Mouse (Mus musculus): ENCODE data around the gene Cog5. TPM values are rescaled to one million over a fixed set of nuclear protein-coding genes. Genes with fewer than 3 reads are reported as not detected.
A peak's percentile ranks its signal among the peaks of the same experiment; 100 is the strongest.

Gene Cog5
- polyA plus RNA-seq, 1 experiment from 2014 or later = 34.8 TPM

DNA sequence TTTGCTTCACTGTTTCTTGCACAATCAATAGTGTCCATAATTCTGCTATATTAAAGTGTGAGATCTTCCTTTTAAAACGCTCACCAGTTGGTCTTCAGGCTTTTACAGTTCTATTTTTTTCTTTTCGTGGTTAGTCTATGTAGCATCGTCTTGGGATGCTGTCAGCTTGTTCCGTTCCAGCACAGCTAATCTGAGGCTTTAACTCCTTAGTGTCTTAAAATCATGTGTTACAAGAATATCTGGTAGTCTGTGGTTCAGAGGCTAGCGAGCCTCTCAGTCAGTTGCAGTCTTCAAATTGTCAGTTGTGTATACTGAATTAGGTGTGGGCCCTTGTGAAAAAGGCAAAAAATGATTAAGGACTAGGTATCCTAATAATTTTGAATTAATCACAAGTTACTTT is 57.6 kb downstream of the Cog5 start:
- Histone ChIP-seq H3K4me2 (replicated peaks) (no peak overlapping the region), H3K9ac (no peak overlapping the region), H3K27ac (no peak overlapping the region), H3K4me3 (no peak overlapping the region), H3K27me3 (no peaks in the 10 kb centered on the region), H3K9me3 (no peaks in the 10 kb centered on the region), H3K36me3 (no peaks in the 10 kb centered on the region), H3K4me1 (peaks cover 5% of the 10 kb centered on the region)
- ATAC-seq (ENCODE audit: insufficient number of reproducible peaks, insufficient read depth, low FRiP score, low TSS enrichment) = no peak
- WGBS = 40% methylated on average over 5 of the region's 5 CpGs

DNA sequence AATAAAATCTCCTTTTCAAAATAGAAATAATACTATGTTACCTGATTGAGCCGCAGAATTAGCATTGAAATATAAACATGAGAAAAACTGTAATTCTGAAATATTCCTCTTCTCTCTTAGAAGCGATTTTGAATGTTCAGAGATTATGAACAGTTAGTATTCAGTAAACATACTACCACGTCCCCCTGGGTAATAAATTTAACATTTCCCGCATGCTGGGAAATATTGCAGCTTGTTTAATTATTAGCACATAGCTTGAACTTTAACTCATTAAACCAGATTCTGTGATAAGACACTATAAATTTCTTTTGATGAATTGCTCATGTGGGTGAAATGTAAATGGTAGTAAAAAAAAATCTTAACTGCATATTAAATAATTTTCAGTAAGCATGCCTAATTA is 58.1 kb downstream of the Cog5 start:
- Histone ChIP-seq H3K9ac (no peak overlapping the region), H3K4me2 (replicated peaks) (no peak overlapping the region), H3K9me3 (no peaks in the 10 kb centered on the region), H3K27me3 (no peaks in the 10 kb centered on the region), H3K36me3 (no peaks in the 10 kb centered on the region), H3K4me3 (no peak overlapping the region), H3K4me1 (peaks cover 5% of the 10 kb centered on the region), H3K27ac (no peak overlapping the region)
- no peak for ATAC-seq (ENCODE audit: insufficient number of reproducible peaks, insufficient read depth, low FRiP score, low TSS enrichment)
- 85% methylated on average over 4 of the region's 4 CpGs for WGBS

DNA sequence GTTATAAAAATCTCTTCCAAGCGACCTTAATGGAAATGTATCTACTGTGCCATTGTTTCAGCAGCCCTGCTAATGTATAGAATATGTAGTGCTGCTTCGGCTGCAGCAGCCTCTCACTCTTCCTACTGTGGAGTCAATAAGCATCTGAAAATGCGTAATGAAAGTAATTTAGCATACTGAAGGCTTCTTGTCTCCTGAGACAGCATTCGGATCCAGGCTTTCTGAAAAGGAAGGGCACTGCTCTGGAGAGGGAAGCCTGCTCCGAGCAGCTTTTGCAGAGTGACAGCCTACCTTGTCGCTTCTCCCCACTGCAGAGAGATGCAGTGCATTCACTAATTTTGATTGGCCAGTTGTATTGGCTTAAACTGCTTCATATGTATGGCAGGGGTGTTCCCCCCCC is 58.9 kb downstream of the Cog5 start, which contains the start of gene Gpr22:
TSS of gene Gpr22 (minus strand) at position 348 of the 400 bp plus-strand sequence.
- Histone ChIP-seq H3K9ac (no peak within 1 kb of the TSS), H3K27me3 (no peaks in the 10 kb centered on the region), H3K27ac (no peak within 1 kb of the TSS), H3K4me2 (replicated peaks) (peak within 1 kb of the TSS; percentile 25), H3K9me3 (no peaks in the 10 kb centered on the region), H3K4me1 (peaks cover 5% of the 10 kb centered on the region; the same call in 1 of the 2 replicates), H3K4me3 (0 out of 2 replicates have a peak within 1 kb of the TSS, but pooled peaks have one; percentile 3), H3K36me3 (no peaks in the 10 kb centered on the region)
- 17% methylated on average over 6 of the region's 6 CpGs for WGBS
- ATAC-seq (ENCODE audit: insufficient number of reproducible peaks, insufficient read depth, low FRiP score, low TSS enrichment) = no peak

DNA sequence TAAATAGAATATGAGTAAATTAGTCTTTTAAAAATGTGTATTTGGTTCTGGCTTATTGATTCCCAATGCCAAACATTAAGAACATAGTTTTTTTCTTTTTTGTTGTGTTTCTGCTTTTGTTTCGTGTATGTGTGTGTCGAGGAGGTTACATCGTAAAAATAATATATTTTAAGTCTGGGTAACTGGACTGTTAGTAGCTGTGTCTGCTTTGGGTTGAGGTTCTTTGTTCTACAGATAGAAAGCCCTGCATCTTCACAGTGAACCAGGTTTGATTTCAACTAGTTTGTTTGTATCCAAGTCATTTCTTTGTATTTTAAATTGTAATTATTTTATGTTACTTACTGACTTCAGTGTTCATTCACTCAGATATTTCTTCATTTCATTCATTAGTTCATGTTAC is 59.4 kb downstream of the Cog5 start:
- Histone ChIP-seq H3K9me3 (no peaks in the 10 kb centered on the region), H3K9ac (no peak overlapping the region), H3K27ac (no peak overlapping the region), H3K4me3 (no peak overlapping the region), H3K27me3 (no peaks in the 10 kb centered on the region), H3K36me3 (no peaks in the 10 kb centered on the region), H3K4me1 (peaks cover 5% of the 10 kb centered on the region; the same call in 1 of the 2 replicates), H3K4me2 (replicated peaks) (peak overlapping the region; percentile 25; the same call in 1 of the 2 replicates)
- 90% methylated on average over 3 of the region's 3 CpGs for WGBS
- ATAC-seq (ENCODE audit: insufficient number of reproducible peaks, insufficient read depth, low FRiP score, low TSS enrichment) = no peak

DNA sequence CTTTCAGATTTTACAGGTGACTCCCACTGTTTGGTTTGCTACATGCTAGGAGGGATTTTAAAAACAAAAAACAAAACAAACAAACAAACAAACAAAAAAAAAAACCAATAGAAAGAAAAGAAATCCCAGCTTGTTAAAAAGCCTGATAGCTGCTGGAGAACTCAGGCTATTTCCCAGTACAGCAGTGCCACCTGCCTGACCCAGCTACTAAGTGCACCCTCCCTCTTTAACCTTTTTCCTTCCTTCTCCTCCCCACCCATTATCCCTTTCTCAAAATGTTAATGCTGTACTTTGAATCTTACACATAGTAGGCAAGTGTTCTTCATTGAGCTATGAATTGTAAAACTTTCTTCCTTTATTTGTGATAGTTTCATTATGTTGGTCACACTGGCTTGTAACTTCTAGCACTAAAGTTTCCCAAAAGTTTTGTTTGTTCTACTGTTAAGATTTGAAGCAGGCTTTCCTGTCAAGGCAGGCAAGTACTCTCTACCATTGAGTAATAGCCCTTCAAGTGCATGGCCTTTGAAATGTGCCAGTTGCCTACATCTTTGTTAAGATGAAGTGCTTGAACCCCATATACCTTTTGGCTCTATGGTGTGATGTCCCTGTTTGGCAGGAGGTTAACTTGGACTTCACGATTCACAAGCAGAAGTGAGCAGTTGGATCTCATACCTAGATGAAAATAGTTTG is 65.1 kb downstream of the Cog5 start:
- Histone ChIP-seq H3K9ac (no peak overlapping the region), H3K27ac (no peak overlapping the region), H3K36me3 (no peaks in the 10 kb centered on the region), H3K4me2 (replicated peaks) (no peak overlapping the region), H3K4me1 (peaks cover 4% of the 10 kb centered on the region; the same call in 1 of the 2 replicates), H3K27me3 (no peaks in the 10 kb centered on the region), H3K4me3 (no peak overlapping the region), H3K9me3 (no peaks in the 10 kb centered on the region)
- no peak for ATAC-seq (ENCODE audit: insufficient number of reproducible peaks, insufficient read depth, low FRiP score, low TSS enrichment)
- WGBS = 88% methylated on average over 1 of the region's 1 CpGs

DNA sequence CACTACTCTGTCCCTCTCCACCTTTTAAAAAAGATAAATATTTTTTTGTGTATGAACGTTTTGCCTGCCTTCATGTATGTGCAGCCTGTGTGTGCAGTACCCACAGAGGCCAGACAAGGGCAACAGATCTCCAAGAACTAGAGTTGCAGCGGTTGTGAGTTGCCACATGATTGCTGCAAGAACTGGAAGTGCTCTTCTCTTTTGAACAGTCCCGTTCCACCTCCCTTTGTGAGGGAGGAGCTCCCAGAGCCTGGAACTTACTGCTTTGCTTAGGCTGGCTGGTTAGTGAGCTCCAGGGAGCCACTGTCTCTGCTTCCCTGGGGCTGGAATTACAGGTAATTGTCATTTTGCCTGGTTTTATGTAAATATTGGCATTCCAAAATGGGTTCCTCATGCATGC is 69.9 kb downstream of the Cog5 start:
- no peak for ATAC-seq (ENCODE audit: insufficient number of reproducible peaks, insufficient read depth, low FRiP score, low TSS enrichment)
- Histone ChIP-seq H3K27ac (no peak overlapping the region), H3K36me3 (no peaks in the 10 kb centered on the region), H3K9me3 (no peaks in the 10 kb centered on the region), H3K27me3 (no peaks in the 10 kb centered on the region), H3K4me2 (replicated peaks) (no peak overlapping the region), H3K4me3 (no peak overlapping the region), H3K9ac (no peak overlapping the region), H3K4me1 (peaks cover 4% of the 10 kb centered on the region; the same call in 1 of the 2 replicates)
- 87% methylated on average over 3 of the region's 3 CpGs for WGBS

DNA sequence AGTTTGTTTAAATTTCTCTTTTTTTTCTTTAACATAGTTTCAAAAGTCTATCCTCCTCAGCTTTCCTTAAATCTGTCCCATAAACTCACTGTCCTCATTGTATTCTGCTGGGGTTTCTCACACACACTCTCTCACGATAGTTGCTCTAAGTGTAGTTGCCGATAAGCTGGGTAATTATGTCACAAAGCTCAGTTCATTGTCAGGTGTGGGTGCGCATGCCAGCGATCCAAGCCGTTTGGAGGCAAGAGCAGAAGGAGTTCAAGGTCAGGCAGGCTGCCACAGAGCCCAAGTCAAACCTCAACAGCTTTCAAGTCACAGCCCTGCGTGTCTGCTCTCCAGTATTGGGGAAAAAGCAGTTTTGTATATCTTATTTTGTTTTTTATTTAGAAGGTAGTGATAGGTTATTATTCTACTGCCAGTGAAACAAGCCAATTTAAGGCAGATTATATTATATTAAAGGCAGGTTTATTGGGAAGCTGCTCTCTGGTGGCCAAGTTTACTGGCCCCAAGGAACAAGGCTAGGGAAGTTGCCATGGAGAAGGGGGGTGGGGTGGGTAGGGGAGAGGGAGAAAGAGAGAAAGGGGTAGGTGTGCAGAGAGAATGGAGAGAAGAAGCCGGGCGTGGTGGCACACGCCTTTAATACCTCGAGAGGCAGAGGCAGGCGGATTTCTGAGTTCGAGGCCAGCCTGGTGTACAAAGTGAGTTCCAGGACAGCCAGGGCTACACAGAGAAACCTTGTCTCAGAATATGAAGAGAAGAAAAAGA is 71.0 kb downstream of the Cog5 start:
- no peak for ATAC-seq (ENCODE audit: insufficient number of reproducible peaks, insufficient read depth, low FRiP score, low TSS enrichment)
- H3K27ac ChIP-seq = no peak overlapping the region
- H3K27me3 ChIP-seq = no peaks in the 10 kb centered on the region
- WGBS = 84% methylated on average over 12 of the region's 12 CpGs
- H3K36me3 ChIP-seq = no peaks in the 10 kb centered on the region
- H3K9ac ChIP-seq = no peak overlapping the region
- no peak overlapping the region for H3K4me2 ChIP-seq (replicated peaks)
- peaks cover 3% of the 10 kb centered on the region; the same call in 1 of the 2 replicates for H3K4me1 ChIP-seq
- no peak overlapping the region for H3K4me3 ChIP-seq
- H3K9me3 ChIP-seq = no peaks in the 10 kb centered on the region

DNA sequence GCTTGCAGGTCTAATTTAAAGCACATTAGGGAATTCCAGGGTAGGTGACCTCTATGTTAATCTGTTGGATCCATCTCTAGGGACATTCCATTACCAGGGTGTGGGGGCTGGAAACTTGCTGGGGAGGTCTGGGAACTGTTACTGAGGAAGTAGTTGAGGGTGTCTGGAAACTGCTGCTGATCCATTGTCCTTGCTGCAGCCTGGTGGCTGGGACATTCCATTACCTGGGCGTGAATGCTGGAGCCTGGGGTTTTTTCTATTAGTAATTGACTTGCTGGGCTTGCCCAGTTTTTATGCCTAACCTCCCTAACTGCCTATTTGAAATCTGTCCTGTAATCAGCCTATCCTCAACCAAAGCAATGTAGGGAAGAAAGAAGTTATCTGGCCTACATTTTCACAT is 72.0 kb downstream of the Cog5 start:
- no peaks in the 10 kb centered on the region for H3K4me1 ChIP-seq
- no peaks in the 10 kb centered on the region for H3K27me3 ChIP-seq
- no peak overlapping the region for H3K4me3 ChIP-seq
- H3K36me3 ChIP-seq = no peaks in the 10 kb centered on the region
- no peak for ATAC-seq (ENCODE audit: insufficient number of reproducible peaks, insufficient read depth, low FRiP score, low TSS enrichment)
- no peaks in the 10 kb centered on the region for H3K9me3 ChIP-seq
- H3K27ac ChIP-seq = no peak overlapping the region
- no peak overlapping the region for H3K9ac ChIP-seq
- H3K4me2 ChIP-seq (replicated peaks) = no peak overlapping the region
- 32% methylated on average over 1 of the region's 1 CpGs for WGBS

DNA sequence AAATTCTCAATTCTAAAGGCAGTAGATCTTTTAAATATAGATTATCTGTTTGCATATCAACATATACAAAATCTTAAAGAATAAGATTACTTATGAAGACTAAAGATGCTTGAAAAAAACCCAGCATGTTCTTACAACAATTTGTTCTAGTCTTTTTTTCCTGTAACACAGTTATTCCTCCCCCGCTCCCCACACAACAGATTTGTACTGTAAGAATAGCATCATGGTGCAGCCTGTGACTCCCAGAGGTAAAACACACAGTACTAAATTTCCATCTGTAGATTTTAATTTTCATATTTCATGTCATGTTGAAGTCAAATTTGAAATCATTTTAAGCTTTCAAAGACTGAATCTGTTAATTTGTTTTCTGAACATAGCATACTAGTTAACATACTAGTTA is 75.5 kb downstream of the Cog5 start:
- Histone ChIP-seq H3K36me3 (no peaks in the 10 kb centered on the region), H3K4me3 (no peak overlapping the region), H3K9me3 (no peaks in the 10 kb centered on the region), H3K9ac (no peak overlapping the region), H3K27me3 (no peaks in the 10 kb centered on the region), H3K27ac (no peak overlapping the region), H3K4me2 (replicated peaks) (no peak overlapping the region), H3K4me1 (no peaks in the 10 kb centered on the region)
- WGBS = 95% methylated on average over 1 of the region's 1 CpGs
- ATAC-seq (ENCODE audit: insufficient number of reproducible peaks, insufficient read depth, low FRiP score, low TSS enrichment) = no peak

DNA sequence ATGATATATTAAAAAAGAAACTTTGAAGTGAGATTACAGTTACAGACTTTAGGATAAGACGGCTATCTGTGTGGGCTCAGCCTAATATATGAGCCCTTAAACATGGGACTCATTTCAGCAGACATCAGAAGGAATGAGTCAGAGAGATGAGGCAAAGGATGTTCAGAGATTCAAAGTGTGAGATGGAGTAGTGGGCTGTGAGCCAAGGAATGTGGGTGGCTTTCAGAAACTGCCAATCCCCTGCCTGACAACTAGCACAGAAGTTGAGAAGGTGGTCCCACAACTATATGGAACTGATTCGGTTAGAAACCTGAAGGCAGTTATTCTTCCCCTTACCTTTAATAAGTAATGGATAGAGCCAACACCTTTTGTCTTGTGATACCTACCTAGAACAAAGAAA is 79.9 kb downstream of the Cog5 start:
- Histone ChIP-seq H3K4me1 (no peaks in the 10 kb centered on the region), H3K27me3 (no peaks in the 10 kb centered on the region), H3K4me3 (no peak overlapping the region), H3K4me2 (replicated peaks) (no peak overlapping the region), H3K9ac (no peak overlapping the region), H3K27ac (no peak overlapping the region), H3K36me3 (no peaks in the 10 kb centered on the region), H3K9me3 (no peaks in the 10 kb centered on the region)
- WGBS = 87% methylated on average over 2 of the region's 2 CpGs
- no peak for ATAC-seq (ENCODE audit: insufficient number of reproducible peaks, insufficient read depth, low FRiP score, low TSS enrichment)

DNA sequence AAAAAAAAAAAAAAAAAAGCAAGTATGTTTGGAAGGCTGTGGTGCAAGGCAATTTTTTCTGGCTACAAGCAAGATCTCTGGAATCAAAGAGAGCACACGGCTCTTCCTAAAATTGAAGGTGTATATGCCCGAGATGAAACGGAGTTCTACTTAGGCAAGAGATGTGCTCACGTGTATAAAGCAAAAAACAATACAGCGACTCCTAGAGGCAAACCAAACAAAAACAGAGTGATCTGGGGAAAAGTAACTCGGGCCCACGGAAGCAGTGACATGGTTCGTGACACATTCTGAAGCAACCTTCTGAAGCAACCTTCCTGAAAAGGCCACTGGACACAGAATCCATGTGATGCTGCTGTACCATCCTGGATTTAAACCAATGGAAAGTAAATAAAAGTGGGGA is 92.6 kb downstream of the Cog5 start:
- Histone ChIP-seq H3K4me3 (no peak overlapping the region), H3K4me2 (replicated peaks) (no peak overlapping the region), H3K36me3 (no peaks in the 10 kb centered on the region), H3K27ac (no peak overlapping the region), H3K9me3 (0 out of 2 replicates have a peak, but pooled peaks cover 2% of the 10 kb centered on the region), H3K27me3 (no peaks in the 10 kb centered on the region), H3K9ac (no peak overlapping the region), H3K4me1 (no peaks in the 10 kb centered on the region)
- no peak for ATAC-seq (ENCODE audit: insufficient number of reproducible peaks, insufficient read depth, low FRiP score, low TSS enrichment)
- 85% methylated on average over 8 of the region's 8 CpGs for WGBS

DNA sequence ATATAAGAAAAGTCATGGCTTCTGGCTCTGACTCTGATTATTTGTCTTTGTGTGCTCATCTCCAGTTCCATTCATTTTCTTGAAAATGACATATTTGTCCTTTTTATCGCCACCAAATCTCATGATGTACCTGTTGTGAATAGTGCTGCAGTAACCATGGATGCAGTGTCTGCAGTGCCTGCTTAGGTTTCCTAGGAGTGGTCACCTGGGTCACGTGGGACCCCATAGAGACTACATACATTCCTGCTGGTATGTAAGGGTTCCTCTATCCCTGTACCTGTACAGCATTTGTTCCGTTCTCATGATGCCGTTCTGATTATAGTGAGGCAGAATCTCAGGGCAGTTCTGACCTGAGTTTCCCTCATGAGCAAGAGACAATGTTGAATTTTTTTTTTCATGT is 95.2 kb downstream of the Cog5 start:
- WGBS = 93% methylated on average over 4 of the region's 4 CpGs
- Histone ChIP-seq H3K9me3 (no peaks in the 10 kb centered on the region), H3K36me3 (no peaks in the 10 kb centered on the region), H3K4me3 (no peak overlapping the region), H3K27ac (no peak overlapping the region), H3K4me2 (replicated peaks) (no peak overlapping the region), H3K9ac (no peak overlapping the region), H3K4me1 (no peaks in the 10 kb centered on the region), H3K27me3 (no peaks in the 10 kb centered on the region)
- no peak for ATAC-seq (ENCODE audit: insufficient number of reproducible peaks, insufficient read depth, low FRiP score, low TSS enrichment)

Data from embryonic facial prominence, embryonic 12.5 days (tissue).